Mouse (Mus musculus) G1E-ER4 (cell line): Measurements from ENCODE around the gene Vmn1r204. TPM values are rescaled to one million over a fixed set of nuclear protein-coding genes. Genes with fewer than 3 reads are reported as not detected.
"Not testable (repeated sequence)": the region's sequence is repeated elsewhere in the genome, so short reads cannot be mapped to it uniquely, and the experiment has no call there.

Source experiments
- GATA1 ChIP-seq: IDR thresholded peaks from one replicate; pipeline ENCODE4 v1.8.0; 2012; ENCODE audit warnings: low read length, inconsistent platforms
- polyA plus RNA-seq: library from polyadenylated mRNA; stranded (reverse); fragments of >175 nt; gene quantifications from 2 replicates; pipeline ENCODE4 v1.2.3, GENCODE M21; 2012

Gene Vmn1r204
- not detected in 2 replicates for polyA plus RNA-seq

DNA sequence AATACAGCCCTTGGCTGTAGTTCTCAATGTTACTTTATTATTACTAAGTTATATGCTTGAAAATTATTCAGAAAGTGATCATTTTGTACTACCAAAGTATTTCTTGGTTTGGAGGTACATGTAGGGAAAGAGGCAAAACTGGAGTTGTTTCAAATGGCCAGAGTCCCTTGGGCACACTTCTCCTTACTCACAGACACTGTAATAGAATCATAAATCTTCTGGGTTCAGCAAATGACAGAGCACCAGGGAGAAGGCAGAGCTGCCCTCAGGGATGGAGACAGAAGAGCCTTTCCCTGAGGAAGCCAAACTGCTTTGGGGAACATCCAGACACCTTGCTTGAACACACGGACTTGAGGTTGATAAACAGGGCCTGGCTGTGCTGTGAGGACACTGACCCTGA, at the start of gene Vmn1r204:
TSS of gene Vmn1r204 (plus strand) at position 301 of the 400 bp plus-strand sequence.
- not testable (repeated sequence) for TF ChIP-seq GATA1

GRCm38 (mm10) chr13:22505281-22505680, 47.7 kb upstream of the Vmn1r204 start, which contains the start of gene Vmn1r202:
Gene Vmn1r202 (minus strand): TSS chr13:22505381.
- no peak for TF ChIP-seq GATA1

GRCm38 (mm10) chr13:22517814-22518213, 35.2 kb upstream of the Vmn1r204 start, which contains the start of gene Vmn1r203:
Gene Vmn1r203 (plus strand): TSS chr13:22518114.
- TF ChIP-seq GATA1: no peak

DNA sequence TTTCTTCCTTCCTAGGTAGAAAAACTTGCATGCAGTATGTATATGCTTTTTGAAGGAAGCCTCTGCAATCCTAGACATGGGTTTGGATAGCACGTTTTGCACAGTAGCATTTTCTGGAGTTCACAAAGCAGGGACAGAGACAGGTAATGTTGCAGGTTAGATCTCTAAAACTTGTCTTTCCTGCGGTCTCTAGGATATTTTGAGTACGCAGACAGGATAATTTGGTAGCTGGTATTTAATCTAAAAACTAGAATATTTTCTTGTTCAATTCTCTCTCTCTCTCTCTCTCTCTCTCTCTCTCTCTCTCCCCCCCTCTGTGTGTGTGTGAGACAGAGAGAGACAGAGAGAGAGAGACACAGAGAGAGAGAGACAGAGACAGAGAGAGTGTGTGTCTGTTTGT, 39.9 kb downstream of the Vmn1r204 start, which contains the start of gene Vmn1r205:
TSS of gene Vmn1r205 (minus strand) at position 101 of the 400 bp plus-strand sequence.
- no peak for TF ChIP-seq GATA1

Other genes starting within 250 kb of the Vmn1r204 start
- gene Vmn1r197, start 228.6 kb upstream of the Vmn1r204 start, polyA plus RNA-seq: not detected in 2 replicates
- gene Vmn1r198, start 202.8 kb upstream of the Vmn1r204 start, polyA plus RNA-seq: not detected in 2 replicates
- not detected in 2 replicates for gene Vmn1r199, start 173.4 kb upstream of the Vmn1r204 start, polyA plus RNA-seq
- gene Vmn1r200, start 162.8 kb upstream of the Vmn1r204 start, polyA plus RNA-seq: not detected in 2 replicates
- not detected in 2 replicates for gene Vmn1r201, start 81.3 kb upstream of the Vmn1r204 start, polyA plus RNA-seq
- gene Vmn1r202, start 47.8 kb upstream of the Vmn1r204 start, polyA plus RNA-seq: not detected in 2 replicates
- gene Vmn1r203, start 35.1 kb upstream of the Vmn1r204 start, polyA plus RNA-seq: not detected in 2 replicates
- gene Vmn1r205, start 39.8 kb downstream of the Vmn1r204 start, polyA plus RNA-seq: not detected in 2 replicates
- not detected in 2 replicates for gene Vmn1r206, start 71.1 kb downstream of the Vmn1r204 start, polyA plus RNA-seq
- gene Vmn1r207-ps, start 176.4 kb downstream of the Vmn1r204 start, polyA plus RNA-seq: not detected in 2 replicates
- not detected in 2 replicates for gene Vmn1r208, start 224.2 kb downstream of the Vmn1r204 start, polyA plus RNA-seq